Mouse (Mus musculus) small intestine, adult 2 months (tissue): ENCODE results near the gene Vti1a.

ENCODE experiments used
- CTCF ChIP-seq: fragments of 200-500 bp; IDR thresholded peaks from 2 replicates; pipeline ENCODE4 v1.5.1; 2012; ENCODE audit warnings: low read depth, mild to moderate bottlenecking, control low read depth, inconsistent platforms, low read length, moderate library complexity, mixed read lengths; ENCODE audit not compliant: insufficient replicate concordance, insufficient read length; ENCODE audit errors: extremely low read depth
- POLR2A ChIP-seq: fragments of 200-500 bp; IDR thresholded peaks from 2 replicates; pipeline ENCODE4 v1.6.1; 2012; ENCODE audit warnings: low read depth, mild to moderate bottlenecking, control low read depth, inconsistent platforms, low read length, moderate library complexity

DNA sequence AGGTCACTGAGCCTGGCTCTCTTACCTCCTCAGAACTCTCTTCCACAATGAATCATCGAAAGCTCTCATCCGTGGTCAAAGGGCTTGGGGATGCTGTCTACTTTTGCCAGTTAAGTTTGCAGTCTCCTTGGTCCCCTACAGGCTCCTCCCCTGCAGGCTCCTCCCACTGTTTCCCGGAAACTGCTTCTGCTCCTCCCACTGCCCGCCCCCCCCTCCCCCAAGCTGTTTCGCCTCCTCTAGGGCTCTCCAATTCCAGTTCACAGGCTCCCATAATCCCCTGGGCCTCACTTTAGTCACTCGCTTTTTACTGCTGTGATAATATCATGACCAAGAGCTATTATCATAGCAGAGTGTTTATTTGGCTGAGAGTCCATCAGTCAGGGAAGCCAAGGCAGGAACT lies 324.2 kb downstream of the Vti1a start:
- TF ChIP-seq CTCF = no peak
- no peak for TF ChIP-seq POLR2A
